Mouse (Mus musculus): ENCODE measurements around the gene Ntrk1. TPM values are rescaled to one million over a fixed set of nuclear protein-coding genes. Genes with fewer than 3 reads are reported as not detected.

The Ntrk1 gene
- polyA plus RNA-seq, 1 experiment from 2014 or later, result 6.6 TPM

DNA sequence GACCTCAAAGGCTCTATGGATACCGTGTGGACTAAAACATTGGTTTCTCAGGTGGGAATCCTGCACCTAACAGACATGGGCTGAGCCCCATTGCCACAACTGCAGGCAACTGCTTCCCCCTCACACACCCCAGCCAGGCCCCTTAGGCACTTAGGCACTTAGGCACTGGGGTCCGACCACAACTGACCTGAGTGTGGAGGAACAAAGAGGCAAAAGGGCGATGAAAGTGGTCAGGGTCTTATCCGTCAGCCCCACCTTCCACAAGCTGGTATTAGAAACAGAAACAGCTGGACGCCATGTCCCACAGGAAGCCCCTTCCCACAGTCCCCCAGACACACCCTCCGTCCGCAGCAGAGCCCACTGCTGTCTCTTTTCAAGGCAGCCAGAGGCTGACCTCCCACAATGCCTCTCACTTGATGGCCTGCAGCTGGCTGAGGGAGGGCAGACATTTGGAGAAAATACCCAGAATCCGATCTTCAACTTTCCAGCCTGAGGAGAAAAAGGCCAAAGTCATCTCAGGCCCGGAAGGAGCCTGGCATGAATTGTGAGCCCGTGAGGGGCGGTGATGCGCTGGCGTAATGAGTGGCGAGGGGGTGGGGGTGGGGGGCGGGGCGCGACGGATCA lies 49.8 kb downstream of the Ntrk1 start:
- Histone ChIP-seq H3K4me2 (peak overlapping the region; percentile 37), H3K27ac (replicated peaks) (no peak overlapping the region; the same call in 1 of the 2 replicates), H3K4me1 (replicated peaks) (peaks cover 11% of the 10 kb centered on the region), H3K9ac (0 out of 2 replicates have a peak overlapping the region, but pooled peaks have one; percentile 25), H3K27me3 (no peaks in the 10 kb centered on the region), H3K4me3 (no peak overlapping the region), H3K9me3 (no peaks in the 10 kb centered on the region), H3K36me3 (no peaks in the 10 kb centered on the region)
- WGBS, result 35% methylated on average over 18 of the region's 18 CpGs
- ATAC-seq (ENCODE audit: low FRiP score, low read depth), result no peak

- Histone ChIP-seq H3K9me3 (no peaks in the 10 kb centered on the region), H3K9ac (no peak overlapping the region), H3K27ac (replicated peaks) (no peak overlapping the region), H3K4me1 (replicated peaks) (peaks cover 11% of the 10 kb centered on the region), H3K27me3 (no peaks in the 10 kb centered on the region), H3K4me2 (no peak overlapping the region), H3K4me3 (no peak overlapping the region), H3K36me3 (no peaks in the 10 kb centered on the region)
- no peak for ATAC-seq (ENCODE audit: low FRiP score, low read depth)
- WGBS, result 86% methylated on average over 4 of the region's 4 CpGs
Measured at GRCm38 (mm10) chr3:87743927-87744326, 51.0 kb downstream of the Ntrk1 start.

- Histone ChIP-seq H3K27me3 (no peaks in the 10 kb centered on the region), H3K4me1 (replicated peaks) (peaks cover 11% of the 10 kb centered on the region), H3K9ac (no peak overlapping the region), H3K4me3 (no peak overlapping the region), H3K27ac (replicated peaks) (no peak overlapping the region), H3K9me3 (no peaks in the 10 kb centered on the region), H3K36me3 (peaks cover 6% of the 10 kb centered on the region; the same call in 1 of the 2 replicates), H3K4me2 (no peak overlapping the region)
- no peak for ATAC-seq (ENCODE audit: low FRiP score, low read depth)
- 92% methylated on average over 16 of the region's 16 CpGs for WGBS
Measured at GRCm38 (mm10) chr3:87742735-87743134, 52.2 kb downstream of the Ntrk1 start.

GRCm38 (mm10) chr3:87742013-87742412 lies 52.9 kb downstream of the Ntrk1 start:
- Histone ChIP-seq H3K4me1 (replicated peaks) (peaks cover 11% of the 10 kb centered on the region), H3K36me3 (peaks cover 12% of the 10 kb centered on the region; the same call in 1 of the 2 replicates), H3K27ac (replicated peaks) (no peak overlapping the region), H3K27me3 (no peaks in the 10 kb centered on the region), H3K9me3 (no peaks in the 10 kb centered on the region), H3K4me3 (no peak overlapping the region), H3K4me2 (no peak overlapping the region), H3K9ac (no peak overlapping the region)
- 87% methylated on average over 3 of the region's 3 CpGs for WGBS
- ATAC-seq (ENCODE audit: low FRiP score, low read depth), result no peak

DNA sequence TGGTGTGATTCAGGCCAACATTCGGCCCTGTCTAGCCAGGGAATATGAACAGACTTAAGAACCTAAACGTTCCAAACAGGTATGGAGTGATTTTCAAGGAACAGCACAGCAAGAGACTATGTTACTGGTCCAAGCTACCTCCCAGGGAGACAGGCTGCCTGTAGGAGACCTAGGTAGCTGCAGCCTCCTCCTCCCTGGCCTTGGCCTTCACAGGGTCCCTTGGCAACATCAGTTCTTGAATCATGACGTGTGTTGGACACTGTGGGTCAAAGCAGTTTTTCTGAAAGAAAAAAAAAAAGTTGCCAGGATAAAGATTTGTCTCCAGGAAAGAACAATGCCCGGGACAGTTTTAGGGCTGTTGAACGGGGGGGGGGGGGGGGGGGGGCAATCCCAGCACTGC lies 56.1 kb downstream of the Ntrk1 start:
- Histone ChIP-seq H3K36me3 (peaks cover 43% of the 10 kb centered on the region), H3K4me1 (replicated peaks) (no peaks in the 10 kb centered on the region), H3K4me2 (no peak overlapping the region), H3K9ac (no peak overlapping the region), H3K27me3 (no peaks in the 10 kb centered on the region), H3K9me3 (no peaks in the 10 kb centered on the region), H3K27ac (replicated peaks) (no peak overlapping the region), H3K4me3 (no peak overlapping the region)
- 80% methylated on average over 5 of the region's 5 CpGs for WGBS
- no peak for ATAC-seq (ENCODE audit: low FRiP score, low read depth)

DNA sequence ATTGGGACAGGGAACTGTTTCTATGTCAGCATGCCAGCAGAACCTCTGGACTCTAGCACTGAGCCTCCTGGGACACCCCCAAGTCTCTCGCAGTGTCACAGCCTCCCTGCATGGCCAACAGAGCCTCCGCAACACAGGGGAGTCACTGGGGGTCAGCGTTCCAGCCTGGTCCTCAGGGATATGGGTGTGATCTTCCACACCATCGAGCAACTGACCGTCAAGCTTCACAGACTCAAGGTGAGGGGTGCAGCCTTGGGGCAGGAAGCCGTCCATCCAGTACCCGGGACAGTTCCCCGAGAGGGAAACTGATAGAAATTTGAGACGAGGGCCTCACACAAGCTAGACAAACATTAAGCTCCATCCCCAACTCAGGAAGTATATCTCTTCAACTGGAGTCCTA lies 59.6 kb downstream of the Ntrk1 start:
- H3K27me3 ChIP-seq, result no peaks in the 10 kb centered on the region
- H3K27ac ChIP-seq (replicated peaks), result no peak overlapping the region
- H3K4me2 ChIP-seq, result no peak overlapping the region
- no peak for ATAC-seq (ENCODE audit: low FRiP score, low read depth)
- 96% methylated on average over 9 of the region's 9 CpGs for WGBS
- no peak overlapping the region for H3K4me3 ChIP-seq
- no peak overlapping the region for H3K9ac ChIP-seq
- H3K4me1 ChIP-seq (replicated peaks), result no peaks in the 10 kb centered on the region
- peaks cover 78% of the 10 kb centered on the region for H3K36me3 ChIP-seq
- H3K9me3 ChIP-seq, result no peaks in the 10 kb centered on the region

- Histone ChIP-seq H3K4me1 (replicated peaks) (no peaks in the 10 kb centered on the region), H3K27ac (replicated peaks) (no peak overlapping the region), H3K4me2 (no peak overlapping the region), H3K27me3 (no peaks in the 10 kb centered on the region), H3K9me3 (no peaks in the 10 kb centered on the region), H3K9ac (no peak overlapping the region), H3K4me3 (no peak overlapping the region), H3K36me3 (peaks cover 89% of the 10 kb centered on the region)
- no peak for ATAC-seq (ENCODE audit: low FRiP score, low read depth)
- WGBS, result 89% methylated on average over 11 of the region's 11 CpGs
Measured at GRCm38 (mm10) chr3:87733984-87734761, 60.8 kb downstream of the Ntrk1 start.

- no peak overlapping the region for H3K4me2 ChIP-seq
- H3K27ac ChIP-seq (replicated peaks), result no peak overlapping the region
- no peaks in the 10 kb centered on the region for H3K27me3 ChIP-seq
- WGBS, result 84% methylated on average over 4 of the region's 4 CpGs
- peaks cover 96% of the 10 kb centered on the region for H3K36me3 ChIP-seq
- H3K9ac ChIP-seq, result no peak overlapping the region
- H3K4me1 ChIP-seq (replicated peaks), result no peaks in the 10 kb centered on the region
- no peaks in the 10 kb centered on the region for H3K9me3 ChIP-seq
- no peak overlapping the region for H3K4me3 ChIP-seq
- no peak for ATAC-seq (ENCODE audit: low FRiP score, low read depth)
Measured at GRCm38 (mm10) chr3:87733098-87733497, 61.9 kb downstream of the Ntrk1 start.

DNA sequence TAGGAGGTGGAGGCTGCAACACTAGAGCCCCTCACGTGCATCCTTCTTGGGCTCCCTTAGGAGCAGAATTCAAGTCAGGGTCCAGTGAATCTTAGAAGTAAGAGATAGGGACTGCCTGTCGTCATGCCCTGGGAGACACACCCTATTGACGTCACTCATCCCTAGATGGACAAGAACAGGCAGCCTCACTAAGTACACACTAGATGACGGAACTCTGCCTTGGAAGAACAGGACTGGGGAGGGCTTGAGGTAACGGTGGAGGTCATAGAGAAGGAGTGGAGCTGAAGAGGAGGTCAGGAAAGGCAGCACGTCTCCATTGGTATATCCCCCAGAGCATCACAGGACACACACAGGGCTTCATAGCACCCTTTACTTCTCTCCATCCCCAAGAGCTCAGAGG lies 66.3 kb downstream of the Ntrk1 start:
- H3K27me3 ChIP-seq, result no peaks in the 10 kb centered on the region
- no peak overlapping the region for H3K4me2 ChIP-seq
- H3K27ac ChIP-seq (replicated peaks), result no peak overlapping the region
- no peaks in the 10 kb centered on the region for H3K4me1 ChIP-seq (replicated peaks)
- no peak overlapping the region for H3K9ac ChIP-seq
- H3K9me3 ChIP-seq, result no peaks in the 10 kb centered on the region
- WGBS, result 95% methylated on average over 6 of the region's 6 CpGs
- H3K36me3 ChIP-seq, result peaks cover 91% of the 10 kb centered on the region
- H3K4me3 ChIP-seq, result no peak overlapping the region
- no peak for ATAC-seq (ENCODE audit: low FRiP score, low read depth)

Other genes with a start within 250 kb of the Ntrk1 start
- gene Arhgef11, start 177.6 kb downstream of the Ntrk1 start, polyA plus RNA-seq (2015; fragmentation: Nextera tagmentation; extraction: Ambion mirVana), result 22.0 and 23.7 TPM in 2 replicates
- gene Lrrc71, start 46.5 kb downstream of the Ntrk1 start, polyA plus RNA-seq (2015; fragmentation: Nextera tagmentation; extraction: Ambion mirVana), result 0.39 and 0.49 TPM in 2 replicates
- gene Insrr, start 1.8 kb upstream of the Ntrk1 start, polyA plus RNA-seq (2015; fragmentation: Nextera tagmentation; extraction: Ambion mirVana), result 0.67 and 1.2 TPM in 2 replicates
- 10.3 and 10.9 TPM in 2 replicates for gene Pear1, start 29.1 kb upstream of the Ntrk1 start, polyA plus RNA-seq (2015; fragmentation: Nextera tagmentation; extraction: Ambion mirVana)
- gene Sh2d2a, start 51.6 kb upstream of the Ntrk1 start, polyA plus RNA-seq (2015; fragmentation: Nextera tagmentation; extraction: Ambion mirVana), result 0.05 TPM in 1 of 2 replicates, not detected in the other
- gene Prcc, start 90.4 kb upstream of the Ntrk1 start, polyA plus RNA-seq (2015; fragmentation: Nextera tagmentation; extraction: Ambion mirVana), result 15.6 and 18.5 TPM in 2 replicates
- gene Hdgf, start 111.2 kb upstream of the Ntrk1 start, polyA plus RNA-seq (2015; fragmentation: Nextera tagmentation; extraction: Ambion mirVana), result 170 and 183 TPM in 2 replicates
- gene Mrpl24, start 124.3 kb upstream of the Ntrk1 start, polyA plus RNA-seq (2015; fragmentation: Nextera tagmentation; extraction: Ambion mirVana), result 48.6 and 56.2 TPM in 2 replicates
- gene Isg20l2, start 135.2 kb upstream of the Ntrk1 start, polyA plus RNA-seq (2015; fragmentation: Nextera tagmentation; extraction: Ambion mirVana), result 30.7 and 33.3 TPM in 2 replicates
- 20.1 and 20.3 TPM in 2 replicates for gene Rrnad1, start 135.6 kb upstream of the Ntrk1 start, polyA plus RNA-seq (2015; fragmentation: Nextera tagmentation; extraction: Ambion mirVana)
- 50.7 and 74.7 TPM in 2 replicates for gene Crabp2, start 153.5 kb upstream of the Ntrk1 start, polyA plus RNA-seq (2015; fragmentation: Nextera tagmentation; extraction: Ambion mirVana)
- gene Nes, start 175.9 kb upstream of the Ntrk1 start, polyA plus RNA-seq (2015; fragmentation: Nextera tagmentation; extraction: Ambion mirVana), result 31.8 and 42.1 TPM in 2 replicates
- 107 and 112 TPM in 2 replicates for gene Bcan, start 205.1 kb upstream of the Ntrk1 start, polyA plus RNA-seq (2015; fragmentation: Nextera tagmentation; extraction: Ambion mirVana)
- gene Hapln2, start 232.4 kb upstream of the Ntrk1 start, polyA plus RNA-seq (2015; fragmentation: Nextera tagmentation; extraction: Ambion mirVana), result 0.87 and 0.95 TPM in 2 replicates
- gene Gpatch4, start 247.9 kb upstream of the Ntrk1 start, polyA plus RNA-seq (2015; fragmentation: Nextera tagmentation; extraction: Ambion mirVana), result 36.0 and 36.5 TPM in 2 replicates

Measured in hindbrain, embryonic 15.5 days (tissue).